Mouse (Mus musculus) yolk sac, embryonic 10.5 days (tissue): ENCODE data around the gene Lyrm4.

ENCODE experiments used
- DNase-seq: peaks from one replicate; pipeline ENCODE4 v3.0.0-alpha.2; 2017; ENCODE audit warnings: low spot score

Gene Lyrm4

DNA sequence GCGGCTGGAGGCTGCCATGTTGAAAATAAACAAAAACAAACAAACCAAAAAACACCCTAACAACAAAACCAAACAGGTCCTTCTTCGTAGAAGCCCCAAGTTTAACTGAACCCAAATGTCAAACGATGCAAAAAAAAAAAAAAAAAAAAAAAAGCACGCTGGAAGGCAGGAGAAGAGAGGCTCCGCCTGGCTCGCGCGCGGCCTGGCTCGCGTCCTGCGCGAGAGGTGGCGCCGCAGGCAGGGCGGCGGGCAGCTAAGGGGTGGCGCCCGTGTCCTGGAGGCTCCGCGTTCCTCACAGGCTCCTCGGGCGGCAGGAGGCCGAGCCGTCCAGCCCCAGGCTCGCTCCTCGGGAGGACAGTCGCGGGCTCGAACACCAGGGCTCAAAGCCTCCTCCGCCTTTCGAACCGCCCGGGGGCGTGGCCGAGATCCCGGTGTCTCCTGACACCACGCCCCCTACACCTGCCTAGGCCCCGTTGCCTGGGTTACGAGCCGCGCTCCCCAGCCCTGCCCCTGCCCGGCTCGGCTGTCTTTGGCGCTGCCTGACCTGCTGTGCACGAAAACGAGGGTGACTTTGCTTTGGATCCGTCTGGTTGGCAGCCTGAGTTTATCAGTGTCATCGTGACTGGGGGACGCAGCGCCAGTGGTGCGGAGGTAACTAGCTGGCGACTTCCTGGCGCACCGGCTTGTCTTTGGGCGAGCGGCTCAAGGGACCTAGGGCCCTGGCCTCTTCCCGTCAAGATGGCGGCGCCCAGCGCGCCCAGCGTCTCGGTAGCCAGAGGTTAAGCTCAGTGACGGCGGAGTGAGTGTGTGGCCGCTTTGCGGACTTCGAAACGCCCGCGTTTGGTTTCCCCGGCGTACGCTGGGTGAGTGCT is at the start of gene Lyrm4, which contains the start of gene Fars2:
Gene Lyrm4 (minus strand): TSS at position 384 of the 872 bp plus-strand sequence.
Gene Fars2 (plus strand): TSS at position 270 of the 872 bp plus-strand sequence.
- peak; percentile 97 for DNase-seq

DNA sequence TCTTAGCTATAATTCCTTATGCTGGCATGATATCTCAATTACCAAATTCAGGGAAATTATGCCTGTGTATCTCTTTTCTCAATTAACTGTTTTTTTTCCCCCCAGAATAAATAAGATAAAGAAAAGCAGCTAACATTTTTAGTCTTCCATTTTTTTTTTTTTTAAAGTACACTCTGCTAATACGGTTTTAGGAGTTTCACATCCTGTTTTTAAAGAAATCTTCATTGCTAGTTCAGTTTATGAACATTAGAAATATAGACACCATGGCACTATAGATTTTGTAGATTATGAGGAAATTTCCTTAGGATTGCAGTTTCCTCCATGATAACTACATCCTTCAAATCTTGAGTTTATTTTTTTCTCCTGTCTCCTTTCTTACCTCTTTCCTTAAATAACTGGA is 46.6 kb upstream of the Lyrm4 start:
- no peak for DNase-seq

GRCm38 (mm10) chr13:36163411-36163810 is 46.1 kb upstream of the Lyrm4 start:
- no peak for DNase-seq

GRCm38 (mm10) chr13:36156340-36156931 is 39.1 kb upstream of the Lyrm4 start:
- DNase-seq = no peak

DNA sequence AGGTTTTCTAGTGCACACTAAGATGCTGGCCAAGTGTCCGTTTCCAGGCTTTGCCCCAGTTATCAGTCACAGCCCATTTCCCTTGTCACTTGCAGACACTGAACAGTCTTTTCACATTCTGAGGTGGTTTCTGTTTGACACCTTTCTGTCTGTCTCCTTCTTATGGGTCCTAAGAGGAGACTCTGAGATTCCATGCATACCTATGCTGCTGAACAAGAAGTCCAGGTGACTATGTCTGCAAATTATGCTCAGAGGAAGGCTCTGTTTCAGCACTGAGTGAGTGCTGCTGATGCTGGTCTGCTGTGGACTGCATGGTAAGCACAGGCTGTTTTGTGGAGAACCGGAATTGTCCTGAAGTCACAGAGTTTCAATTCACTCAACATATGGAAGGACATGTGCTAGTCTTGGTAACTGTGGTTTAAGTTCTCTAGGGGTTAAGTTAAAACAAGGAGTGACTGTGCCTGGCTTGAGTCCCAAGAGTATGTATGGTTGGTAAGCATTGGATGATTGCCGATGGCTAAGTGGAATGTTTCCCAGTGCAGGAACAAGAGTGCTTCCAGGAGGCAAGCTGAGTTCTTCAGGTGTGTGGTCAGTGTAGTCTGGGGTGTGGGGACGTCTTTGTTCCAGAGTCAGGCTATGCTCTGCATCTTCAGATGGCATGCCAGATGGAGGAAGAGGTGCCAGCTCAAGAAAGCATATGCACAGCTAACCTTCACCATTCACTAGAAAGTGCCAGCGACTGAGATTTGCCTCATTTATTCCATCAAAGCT is 35.6 kb upstream of the Lyrm4 start:
- DNase-seq = no peak

DNA sequence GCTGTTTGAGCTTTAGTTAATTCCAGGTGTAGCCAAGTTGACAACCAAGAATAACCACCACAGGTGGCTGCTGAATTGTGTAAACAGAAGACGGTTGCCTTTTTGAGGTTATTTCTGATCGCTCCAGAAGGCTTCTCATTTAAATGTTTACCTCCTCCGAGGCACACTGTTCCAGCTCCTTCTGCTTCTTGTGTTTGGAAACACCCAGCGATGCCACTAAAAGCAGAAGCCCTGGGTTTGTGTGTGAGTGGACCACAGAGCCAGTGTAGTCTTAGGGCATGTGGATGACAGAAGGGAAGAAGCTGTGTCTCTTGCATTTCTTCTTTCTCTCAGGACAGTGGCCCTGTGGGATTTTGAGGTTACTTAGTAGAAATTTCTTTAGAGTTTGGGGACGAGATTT is 32.9 kb upstream of the Lyrm4 start:
- no peak for DNase-seq

DNA sequence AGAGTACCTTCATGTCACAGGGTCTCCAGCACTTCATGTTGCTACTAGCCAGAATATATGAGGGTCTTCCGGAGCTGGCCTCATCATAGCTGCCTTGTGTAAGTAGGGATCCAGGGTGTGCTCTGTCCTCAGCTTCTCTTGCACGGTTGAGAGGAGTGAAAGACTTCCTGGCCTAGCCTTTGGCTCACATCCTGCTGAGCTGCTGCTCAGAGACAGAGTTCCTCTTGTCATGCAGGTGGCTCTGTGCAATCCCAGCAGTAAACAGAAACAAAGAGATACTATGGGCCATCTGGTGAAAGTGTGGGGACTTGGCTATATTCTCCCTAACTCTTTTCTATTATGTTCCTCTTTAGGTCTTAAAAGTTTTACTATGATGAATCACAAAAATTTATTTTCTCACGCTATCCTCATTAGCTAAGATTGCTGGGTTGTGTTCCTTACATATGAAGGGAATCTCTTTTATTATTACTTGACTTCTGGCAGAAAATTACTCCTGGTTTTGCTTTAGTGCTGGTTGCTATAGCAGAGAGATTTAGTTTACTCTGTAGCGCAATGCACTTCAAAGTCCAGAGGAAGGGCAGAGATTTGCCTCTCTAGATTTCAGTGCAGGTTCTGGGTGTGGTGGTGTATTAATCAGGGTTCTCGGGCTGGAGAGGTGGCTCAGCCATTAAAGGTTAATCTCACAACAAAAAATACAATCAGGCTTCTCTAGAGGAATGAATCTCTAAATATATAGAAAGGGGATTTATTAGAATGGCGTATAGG is 32.0 kb upstream of the Lyrm4 start:
- DNase-seq = peak; percentile 50

GRCm38 (mm10) chr13:36145601-36146000 is 28.3 kb upstream of the Lyrm4 start:
- no peak for DNase-seq

- DNase-seq = no peak
Observed at GRCm38 (mm10) chr13:36140247-36141016, 23.1 kb upstream of the Lyrm4 start.

DNA sequence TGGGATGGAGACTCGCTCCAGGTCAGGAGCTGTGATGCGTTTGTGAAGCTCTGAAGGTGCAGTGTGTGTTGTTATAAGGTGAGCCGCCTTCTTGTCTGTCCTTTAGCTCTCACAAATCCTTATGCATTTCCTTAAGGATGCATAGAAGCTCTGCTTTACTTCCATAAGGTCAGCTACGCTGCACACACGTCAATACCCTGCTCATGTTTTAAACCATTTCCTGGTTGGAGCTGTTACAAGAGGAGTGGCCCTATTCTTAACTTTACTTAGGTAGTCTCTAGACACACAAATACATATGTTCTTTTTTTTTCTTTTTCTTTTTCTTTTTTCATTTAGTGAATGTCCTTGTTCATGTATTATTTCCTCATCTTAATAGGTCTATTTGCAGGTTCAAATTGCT is 22.4 kb upstream of the Lyrm4 start:
- no peak for DNase-seq

DNA sequence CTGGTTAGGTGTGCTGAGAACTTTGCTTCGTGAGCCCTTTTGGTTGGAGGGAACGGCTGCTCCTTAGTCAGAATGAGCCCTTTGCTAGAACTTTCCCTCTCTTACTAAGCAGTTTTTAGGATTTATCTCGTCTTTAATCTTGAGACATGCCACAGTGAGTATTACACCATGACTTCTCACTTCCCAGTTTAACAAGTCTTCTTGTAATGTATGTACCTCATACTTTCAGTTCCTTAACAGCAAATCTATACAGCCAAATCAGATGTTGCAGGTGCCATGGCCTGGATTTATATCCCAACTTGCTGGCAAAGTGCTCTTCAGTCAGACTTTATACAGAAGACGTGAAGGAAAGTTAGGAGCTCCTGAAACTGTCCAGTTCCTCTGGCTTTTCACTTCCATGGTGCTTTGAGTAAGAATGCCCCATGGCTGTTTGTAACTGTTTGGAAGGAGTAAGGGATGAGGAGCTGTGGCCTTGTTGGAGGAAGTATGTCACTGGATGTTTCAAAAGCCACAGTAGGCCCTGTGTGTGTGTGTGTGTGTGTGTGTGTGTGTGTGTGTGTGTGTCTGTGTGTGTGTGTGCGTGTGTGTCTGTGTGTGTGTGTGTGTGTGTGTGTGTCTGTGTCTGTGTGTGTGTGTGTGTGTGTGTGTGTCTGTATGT is 14.8 kb upstream of the Lyrm4 start:
- DNase-seq = no peak

- no peak for DNase-seq
Observed at GRCm38 (mm10) chr13:36131401-36131800, 14.1 kb upstream of the Lyrm4 start.

GRCm38 (mm10) chr13:36129360-36130054 is 12.2 kb upstream of the Lyrm4 start:
- DNase-seq = no peak

GRCm38 (mm10) chr13:36120606-36121005 is 3.3 kb upstream of the Lyrm4 start:
- DNase-seq = no peak

GRCm38 (mm10) chr13:36119684-36120083 is 2.4 kb upstream of the Lyrm4 start:
- no peak for DNase-seq

DNA sequence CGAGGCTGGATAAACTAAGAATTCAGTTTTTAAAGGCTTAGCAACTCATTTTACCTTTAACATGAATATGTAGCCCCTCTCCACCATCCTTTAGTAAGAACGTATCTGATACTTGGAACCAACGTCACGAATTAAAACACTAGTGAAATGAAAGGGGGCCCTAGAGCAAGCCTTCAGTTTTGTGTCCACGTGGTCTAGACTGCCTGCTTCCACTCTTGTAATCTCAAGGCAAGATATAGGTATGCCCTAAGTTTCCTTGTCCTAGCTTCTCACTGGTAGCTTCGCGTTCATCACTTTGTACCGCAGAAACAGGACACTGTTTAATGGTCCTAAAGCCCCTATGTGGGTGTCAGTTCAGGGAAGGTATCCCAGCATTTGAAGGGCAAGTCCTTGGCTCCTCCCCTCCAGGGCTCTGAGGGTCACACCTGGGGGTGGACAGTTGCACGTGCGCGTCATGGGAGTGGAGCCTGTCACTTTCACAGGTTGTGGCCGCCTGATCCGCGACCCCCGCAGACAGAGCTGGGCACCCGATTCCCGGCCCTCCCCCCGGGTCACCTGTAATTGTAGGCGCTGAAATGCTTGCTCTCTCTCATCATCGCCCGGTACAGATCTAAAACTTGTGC is 695 bp downstream of the Lyrm4 start:
- DNase-seq = peak; percentile 69

GRCm38 (mm10) chr13:36113181-36113580 is 4.1 kb downstream of the Lyrm4 start:
- no peak for DNase-seq

GRCm38 (mm10) chr13:36111331-36111730 is 6.0 kb downstream of the Lyrm4 start:
- DNase-seq = no peak

DNA sequence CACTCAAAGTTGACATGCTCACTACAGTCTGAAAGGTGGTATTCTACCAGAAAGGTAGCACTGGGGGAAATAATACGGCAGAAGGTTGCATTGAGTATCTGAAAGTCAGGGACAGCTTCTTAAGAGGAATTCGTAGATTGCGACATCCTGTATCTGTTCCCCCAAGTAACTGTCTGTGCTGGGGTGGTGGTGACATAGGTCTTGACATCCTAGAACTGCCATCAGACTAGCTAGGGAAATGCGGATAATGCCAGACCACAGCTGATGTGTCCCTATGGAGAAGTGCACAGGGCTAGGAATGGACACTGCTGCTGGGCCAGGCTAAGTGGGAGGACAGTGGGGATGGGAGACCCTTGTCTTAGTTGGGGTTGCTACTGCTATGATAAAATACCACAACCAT is 8.8 kb downstream of the Lyrm4 start:
- DNase-seq = no peak

GRCm38 (mm10) chr13:36105591-36105990 is 11.7 kb downstream of the Lyrm4 start:
- DNase-seq = no peak
